ENCODE assay signal across 32 mouse cellular contexts in the genomic region with DNA sequence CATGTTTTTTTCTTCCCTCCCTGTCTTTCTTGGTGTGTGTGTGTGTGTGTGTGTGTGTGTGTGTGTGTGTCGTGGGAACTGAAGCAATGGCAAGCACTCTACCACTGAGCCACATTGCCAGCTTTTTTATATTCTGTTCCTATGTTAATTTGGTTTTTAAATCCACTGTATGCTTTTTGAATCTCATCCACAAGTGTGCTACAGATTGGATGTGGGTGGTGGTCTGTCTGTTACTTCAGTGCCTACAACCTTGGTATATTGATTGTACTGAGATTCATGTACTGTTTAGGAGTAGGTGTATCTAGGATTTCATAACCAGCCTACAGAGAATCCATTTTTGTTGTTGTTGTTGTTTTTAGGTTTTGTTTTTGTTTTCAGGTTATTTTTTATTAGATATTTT.
A peak's percentile ranks its signal among the peaks of the same experiment; 100 is the strongest.
DNase-seq lines count a peak whose midpoint lies in the region; ATAC-seq lines count a peak whose summit lies in the region.
"Had no signal": no experiment of that assay in that cellular context is flagged by ENCODE, and none has a peak within 500 bp of the region (broad histone marks: within the 10 kb centered on the region; RNA-seq: fewer than 3 reads in every experiment).

No protein-coding gene starts in this region.

- no peaks in the 10 kb centered on the region for H3K4me1 ChIP-seq in forebrain, embryonic 15.5 days
- H3K4me1 ChIP-seq: embryonic facial prominence, embryonic 10.5 days; embryonic facial prominence, embryonic 13.5 days; forebrain, embryonic 12.5 days; heart, embryonic 12.5 days; heart, embryonic 15.5 days; hindbrain, embryonic 10.5 days; hindbrain, embryonic 13.5 days had no signal

- H3K27me3 ChIP-seq in forebrain, embryonic 15.5 days: no peaks in the 10 kb centered on the region
- H3K27me3 ChIP-seq: CH12.LX; embryonic facial prominence, embryonic 13.5 days; forebrain, embryonic 12.5 days; heart, embryonic 12.5 days; heart, embryonic 15.5 days; hindbrain, embryonic 13.5 days had no signal

- H3K9me3 ChIP-seq in forebrain, embryonic 15.5 days: no peaks in the 10 kb centered on the region
- H3K9me3 ChIP-seq: embryonic facial prominence, embryonic 10.5 days; embryonic facial prominence, embryonic 13.5 days; forebrain, embryonic 12.5 days; G1E; heart, embryonic 12.5 days; heart, embryonic 15.5 days; hindbrain, embryonic 10.5 days; hindbrain, embryonic 13.5 days had no signal

- WGBS in forebrain, embryonic 15.5 days: 65% methylated on average over 1 of the region's 1 CpGs

- ATAC-seq in forebrain, embryonic 15.5 days (replicated peaks): no peak
- ATAC-seq: forebrain, postnatal 0 days; hindbrain, embryonic 16.5 days; Patski had no signal

- H3K9ac ChIP-seq in forebrain, embryonic 15.5 days (replicated peaks): no peak overlapping the region
- H3K9ac ChIP-seq: embryonic facial prominence, embryonic 13.5 days; forebrain, embryonic 12.5 days; forebrain, postnatal 0 days; heart, embryonic 12.5 days; heart, embryonic 15.5 days; hindbrain, embryonic 13.5 days had no signal

- DNase-seq in layer of hippocampus, adult 18-20 months (ENCODE audit: low spot score in 2 of 2): peak; percentile 44 to 86
- no peak for DNase-seq in layer of hippocampus, postnatal 10 days (ENCODE audit: low spot score in 2 of 2)
- DNase-seq in brain, adult 2 months (ENCODE audit: low read depth, low spot score): peak; percentile 53
- DNase-seq in layer of hippocampus, adult 8-10 months (ENCODE audit: low spot score in 2 of 2): peak; percentile 33 to 36
- DNase-seq in testis, postnatal 14 days (ENCODE audit: low spot score): no peak
- DNase-seq: adrenal gland, postnatal 10 days; adrenal gland, postnatal 36 days; B cell, adult 2 months; cerebellum, adult 11 months; cerebellum, adult 2 months; cerebellum, adult 9-11 months; cerebellum, postnatal 36 days; embryo, embryonic 11 days; forebrain, postnatal 0 days; gastrocnemius, adult 2 months; gastrocnemius, postnatal 25 days; heart, adult 18-20 months; heart, postnatal 10 days; heart, postnatal 36 days had no signal

- no peak overlapping the region for H3K4me2 ChIP-seq in forebrain, embryonic 15.5 days (replicated peaks)
- H3K4me2 ChIP-seq: embryonic facial prominence, embryonic 13.5 days; forebrain, embryonic 12.5 days; heart, embryonic 12.5 days; heart, embryonic 15.5 days; hindbrain, embryonic 13.5 days had no signal

- H3K27ac ChIP-seq in forebrain, embryonic 15.5 days (replicated peaks): no peak overlapping the region
- H3K27ac ChIP-seq: embryonic facial prominence, embryonic 10.5 days; embryonic facial prominence, embryonic 13.5 days; forebrain, embryonic 12.5 days; gastrocnemius, adult 2 months; heart, embryonic 15.5 days; hindbrain, embryonic 10.5 days; hindbrain, embryonic 13.5 days had no signal

- H3K4me3 ChIP-seq in forebrain, embryonic 15.5 days: no peak overlapping the region
- H3K4me3 ChIP-seq: embryonic facial prominence, embryonic 10.5 days; embryonic facial prominence, embryonic 13.5 days; erythroblast, embryonic 14.5 days; forebrain, embryonic 12.5 days; gastrocnemius, adult 2 months; heart, embryonic 12.5 days; heart, embryonic 15.5 days; hindbrain, embryonic 10.5 days; hindbrain, embryonic 13.5 days had no signal

- no peaks in the 10 kb centered on the region for H3K36me3 ChIP-seq in forebrain, embryonic 15.5 days
- H3K36me3 ChIP-seq: embryonic facial prominence, embryonic 10.5 days; embryonic facial prominence, embryonic 13.5 days; forebrain, embryonic 12.5 days; G1E; heart, embryonic 12.5 days; heart, embryonic 15.5 days; hindbrain, embryonic 10.5 days; hindbrain, embryonic 13.5 days had no signal

Comparison
In these comparisons a context has a peak if more than half of its experiments do, and no peak if none do; other contexts are left out.
1. DNase-seq: peak in layer of hippocampus, adult 18-20 months (2 of 2), brain, adult 2 months (single experiment) and layer of hippocampus, adult 8-10 months (2 of 2); none in layer of hippocampus, postnatal 10 days (0 of 2) and testis, postnatal 14 days (single experiment).